In the genomic region with DNA sequence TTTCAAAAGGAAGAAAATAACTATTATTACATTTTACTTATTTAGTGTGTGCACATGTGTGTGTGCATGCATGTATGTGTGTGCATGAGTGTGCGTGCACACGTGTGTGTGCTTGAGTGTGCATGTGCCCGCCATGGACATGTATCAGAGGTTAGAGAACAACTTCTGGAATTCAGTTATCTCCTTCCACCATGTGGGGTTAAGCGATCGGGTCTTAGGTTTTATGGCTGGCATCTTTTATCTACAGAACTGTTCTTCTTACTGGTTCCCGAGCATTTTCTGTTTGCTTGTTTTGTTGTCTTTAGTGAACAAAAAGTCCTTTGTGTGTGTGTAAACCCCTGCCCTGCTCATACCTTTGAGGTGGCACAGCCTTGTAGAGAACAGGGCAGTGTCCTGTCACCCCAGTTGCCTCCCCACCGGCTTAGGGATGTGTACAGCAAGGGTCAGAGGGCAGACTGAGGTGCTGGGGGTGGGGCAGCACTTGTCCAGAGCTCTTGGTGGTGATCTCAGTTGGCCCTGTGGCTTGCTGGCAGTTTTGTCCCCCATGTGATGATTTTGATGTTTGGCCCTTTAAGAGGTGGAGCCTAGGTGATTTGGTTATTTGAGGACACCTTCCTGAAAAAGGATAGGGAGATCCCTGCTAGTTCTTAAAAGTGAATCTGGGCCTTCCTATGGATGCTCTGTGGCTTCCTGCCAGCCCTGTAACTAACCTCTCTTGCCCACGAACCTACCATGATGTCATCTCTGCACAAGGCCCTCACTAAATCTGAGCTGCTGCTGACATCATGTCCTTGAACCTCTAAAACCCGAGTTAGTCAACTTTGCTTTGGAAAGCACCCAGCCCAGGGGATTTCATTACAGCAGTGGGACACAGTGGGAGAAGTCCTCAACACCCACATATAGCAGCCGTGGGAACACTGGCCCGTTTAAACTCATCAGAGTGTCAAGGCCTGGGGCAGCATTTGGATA, we compare ENCODE assay signal across 8 mouse cellular contexts. TPM values are rescaled to one million over a fixed set of nuclear protein-coding genes. Genes with fewer than 3 reads are reported as not detected.
DNase-seq lines count a peak whose midpoint lies in the region; ATAC-seq lines count a peak whose summit lies in the region.

No protein-coding gene starts in this region.

- H3K27ac ChIP-seq in heart, embryonic 15.5 days, result peak overlapping the region; percentile 38; the same call in 1 of the 2 replicates
- no peak overlapping the region for H3K27ac ChIP-seq in heart, embryonic 10.5 days
- no peak overlapping the region for H3K27ac ChIP-seq in hindbrain, embryonic 15.5 days (replicated peaks)
- no peak overlapping the region for H3K27ac ChIP-seq in midbrain, embryonic 14.5 days (replicated peaks; ENCODE audit: low read depth, low read length)

- no peaks in the 10 kb centered on the region for H3K9me3 ChIP-seq in heart, embryonic 15.5 days (replicated peaks)
- H3K9me3 ChIP-seq in heart, embryonic 10.5 days, result no peaks in the 10 kb centered on the region
- H3K9me3 ChIP-seq in hindbrain, embryonic 15.5 days, result no peaks in the 10 kb centered on the region
- no peaks in the 10 kb centered on the region for H3K9me3 ChIP-seq in midbrain, embryonic 14.5 days (ENCODE audit: control insufficient read depth, low read length)

- no peak for DNase-seq in heart, embryonic 10.5 days (ENCODE audit: low spot score)
- DNase-seq in adipocyte (ENCODE audit: low spot score), result peak; percentile 40
- no peak for DNase-seq in midbrain, embryonic 14.5 days
- no peak for DNase-seq in left cerebral cortex, adult 8-10 months (ENCODE audit: low spot score in 2 of 2)
- DNase-seq in gastrocnemius, postnatal 36 days, result no peak
- no peak for DNase-seq in embryo, embryonic 10 days (ENCODE audit: low spot score)

- no peak overlapping the region; the same call in 1 of the 2 replicates for H3K9ac ChIP-seq in heart, embryonic 15.5 days
- peak overlapping the region; percentile 7; the same call in 1 of the 2 replicates for H3K9ac ChIP-seq in hindbrain, embryonic 15.5 days
- H3K9ac ChIP-seq in midbrain, embryonic 14.5 days (replicated peaks; ENCODE audit: low read length), result no peak overlapping the region

- 53% methylated on average over 11 of the region's 11 CpGs for WGBS in heart, embryonic 15.5 days
- 65% methylated on average over 11 of the region's 11 CpGs for WGBS in heart, embryonic 10.5 days
- WGBS in hindbrain, embryonic 15.5 days, result 66% methylated on average over 11 of the region's 11 CpGs
- WGBS in midbrain, embryonic 14.5 days, result 63% methylated on average over 11 of the region's 11 CpGs

- no peaks in the 10 kb centered on the region for H3K27me3 ChIP-seq in heart, embryonic 15.5 days
- H3K27me3 ChIP-seq in heart, embryonic 10.5 days (ENCODE audit: insufficient read depth, poor library complexity, severe bottlenecking), result no peaks in the 10 kb centered on the region
- no peaks in the 10 kb centered on the region for H3K27me3 ChIP-seq in hindbrain, embryonic 15.5 days
- no peaks in the 10 kb centered on the region for H3K27me3 ChIP-seq in midbrain, embryonic 14.5 days (ENCODE audit: control insufficient read depth, insufficient read depth, low read length)

- intact Hi-C loops in gastrocnemius, postnatal 36 days (cut with DNase I), result no loop called here

- 0 out of 2 replicates have a peak, but pooled peaks cover 2% of the 10 kb centered on the region for H3K36me3 ChIP-seq in heart, embryonic 15.5 days
- peaks cover 35% of the 10 kb centered on the region for H3K36me3 ChIP-seq in heart, embryonic 10.5 days
- no peaks in the 10 kb centered on the region for H3K36me3 ChIP-seq in hindbrain, embryonic 15.5 days
- H3K36me3 ChIP-seq in midbrain, embryonic 14.5 days (ENCODE audit: control insufficient read depth, insufficient read depth, low read length), result peaks cover 5% of the 10 kb centered on the region; the same call in 1 of the 2 replicates

- H3K4me1 ChIP-seq in heart, embryonic 15.5 days (replicated peaks), result peaks cover 69% of the 10 kb centered on the region
- H3K4me1 ChIP-seq in heart, embryonic 10.5 days, result peaks cover 77% of the 10 kb centered on the region
- H3K4me1 ChIP-seq in hindbrain, embryonic 15.5 days (replicated peaks), result peaks cover 85% of the 10 kb centered on the region
- peaks cover 68% of the 10 kb centered on the region for H3K4me1 ChIP-seq in midbrain, embryonic 14.5 days (ENCODE audit: control insufficient read depth, insufficient read depth, low read length)

- no peak overlapping the region for H3K4me3 ChIP-seq in heart, embryonic 15.5 days
- no peak overlapping the region for H3K4me3 ChIP-seq in heart, embryonic 10.5 days
- peak overlapping the region; percentile 95 for H3K4me3 ChIP-seq in hindbrain, embryonic 15.5 days
- peak overlapping the region; percentile 87 for H3K4me3 ChIP-seq in midbrain, embryonic 14.5 days (replicated peaks; ENCODE audit: low read depth, low read length)

- H3K4me2 ChIP-seq in heart, embryonic 15.5 days, result peak overlapping the region; percentile 12
- H3K4me2 ChIP-seq in hindbrain, embryonic 15.5 days, result peak overlapping the region; percentile 86
- H3K4me2 ChIP-seq in midbrain, embryonic 14.5 days (ENCODE audit: low read length), result peak overlapping the region; percentile 96

- no peak for ATAC-seq in heart, embryonic 15.5 days (replicated peaks; ENCODE audit: insufficient number of reproducible peaks, insufficient read depth, low FRiP score, low read depth)
- no peak for ATAC-seq in hindbrain, embryonic 15.5 days (ENCODE audit: low FRiP score, low read depth)
- ATAC-seq in midbrain, embryonic 14.5 days (ENCODE audit: low FRiP score, low TSS enrichment), result no peak

RNA-seq across cellular contexts. Expression of a gene that starts 4.7 kb away (rescaled TPM):
- polyA plus RNA-seq in heart, embryonic 15.5 days (2015; fragmentation: Nextera tagmentation; extraction: Ambion mirVana), result 8.0 and 12.5 TPM in 2 replicates
- polyA plus RNA-seq in heart, embryonic 10.5 days (2016; fragmentation: Nextera tagmentation; extraction: Ambion mirVana), result 3.5 and 5.7 TPM in 2 replicates
- polyA plus RNA-seq in hindbrain, embryonic 15.5 days (2015; fragmentation: Nextera tagmentation; extraction: Ambion mirVana), result 31.0 and 31.3 TPM in 2 replicates
- polyA plus RNA-seq in midbrain, embryonic 14.5 days (2014; fragmentation: Nextera tagmentation; extraction: Ambion mirVana), result 18.2 and 18.5 TPM in 2 replicates
- total RNA-seq in left cerebral cortex, adult 8-10 months (2022), result 10 to 100 TPM; 45.5 to 49.0 (median 48.0) TPM
- 10 to 100 TPM; 18.4 to 22.2 TPM for total RNA-seq in gastrocnemius, postnatal 36 days (2021)

Comparison
In these comparisons a context has a peak if more than half of its experiments do, and no peak if none do; other contexts are left out.
1. H3K4me2 ChIP-seq: peak in every context shown above with its lines; median percentile 96 in midbrain, embryonic 14.5 days; 86 in hindbrain, embryonic 15.5 days; 12 in heart, embryonic 15.5 days.
2. H3K4me3 ChIP-seq: peak in hindbrain, embryonic 15.5 days (single experiment) and midbrain, embryonic 14.5 days (single experiment); none in heart, embryonic 15.5 days (single experiment) and heart, embryonic 10.5 days (single experiment).